Mouse (Mus musculus): ENCODE data around the gene Fbxo34.
"Not testable (repeated sequence)": the region's sequence is repeated elsewhere in the genome, so short reads cannot be mapped to it uniquely, and the experiment has no call there.

Gene Fbxo34

GRCm38 (mm10) chr14:47516755-47517154, 66.5 kb downstream of the Fbxo34 start:
- no peak for DNase-seq (ENCODE audit: low spot score in 2 of 2)

GRCm38 (mm10) chr14:47518619-47519018, 68.4 kb downstream of the Fbxo34 start:
- no peak for DNase-seq (ENCODE audit: low spot score in 2 of 2)

- no peak for DNase-seq (ENCODE audit: low spot score in 2 of 2)
Observed at GRCm38 (mm10) chr14:47520751-47521449, 70.7 kb downstream of the Fbxo34 start.

- DNase-seq (ENCODE audit: low spot score in 2 of 2) = no peak
Observed at GRCm38 (mm10) chr14:47521609-47522008, 71.4 kb downstream of the Fbxo34 start.

DNA sequence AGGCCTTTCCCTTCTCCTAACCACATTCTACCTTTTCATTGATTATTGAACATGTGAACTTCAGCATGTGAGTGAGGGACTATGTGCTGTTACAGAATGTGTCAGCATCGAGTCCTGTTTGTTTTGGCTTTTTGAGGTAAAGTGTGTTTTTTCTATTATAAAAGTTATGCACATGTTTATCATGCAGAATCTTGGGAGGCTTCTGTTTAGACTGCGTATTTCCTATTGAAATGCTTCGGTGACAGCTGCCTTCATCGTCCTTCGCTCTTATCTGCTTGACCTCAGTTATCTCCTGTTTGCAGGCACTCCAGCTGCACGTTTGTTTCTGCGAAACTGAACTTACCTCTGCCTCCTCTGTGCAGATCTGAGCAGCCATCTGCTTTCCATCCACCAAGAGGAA, 72.1 kb downstream of the Fbxo34 start:
- DNase-seq (ENCODE audit: low spot score in 2 of 2) = peak in 1 of 2 experiments; percentile 63

DNA sequence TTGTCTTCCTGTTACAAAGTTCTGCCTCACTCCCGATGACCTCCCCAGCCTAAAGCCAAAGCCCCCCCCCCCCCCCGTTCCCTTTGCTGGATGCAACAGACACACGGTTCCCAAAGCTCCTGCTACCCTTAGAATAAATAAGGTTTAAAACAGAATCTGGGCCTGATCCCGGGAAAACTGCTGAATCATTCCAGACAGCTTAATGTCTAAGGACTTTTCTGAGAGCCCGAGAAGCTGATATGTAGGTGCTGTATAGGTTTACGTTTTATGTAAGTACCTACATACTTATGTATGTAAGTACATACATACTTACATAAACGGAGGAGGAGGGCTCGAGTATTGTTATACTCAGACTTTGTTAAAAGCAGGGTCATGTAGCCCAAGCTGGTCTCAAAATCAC, 75.2 kb downstream of the Fbxo34 start:
- no peak for DNase-seq (ENCODE audit: low spot score in 2 of 2)

GRCm38 (mm10) chr14:47525861-47526260, 75.6 kb downstream of the Fbxo34 start:
- no peak for DNase-seq (ENCODE audit: low spot score in 2 of 2)

DNA sequence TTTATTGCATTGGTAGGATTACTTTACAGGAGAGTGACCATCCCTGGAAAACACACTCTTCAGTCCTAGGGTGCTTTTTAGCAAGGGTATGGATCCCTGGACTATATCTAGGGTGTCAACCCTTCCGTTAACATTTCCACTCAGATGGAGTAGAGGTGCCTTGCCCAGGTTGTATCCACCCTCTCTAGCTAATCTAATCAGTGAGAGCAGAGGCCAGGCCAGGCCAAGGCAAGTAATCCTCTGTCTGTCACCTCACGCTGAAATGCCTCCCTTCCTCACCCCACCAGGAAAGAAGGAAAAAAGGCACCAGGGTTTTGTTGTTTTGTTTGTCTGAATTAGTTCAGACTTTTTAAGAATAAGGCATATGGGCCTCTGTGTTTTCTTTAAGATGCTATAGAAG, 77.6 kb downstream of the Fbxo34 start:
- DNase-seq (ENCODE audit: low spot score in 2 of 2) = peak in 1 of 2 experiments; percentile 42

- DNase-seq (ENCODE audit: low spot score in 2 of 2) = no peak
Observed at GRCm38 (mm10) chr14:47528293-47528692, 78.1 kb downstream of the Fbxo34 start.

DNA sequence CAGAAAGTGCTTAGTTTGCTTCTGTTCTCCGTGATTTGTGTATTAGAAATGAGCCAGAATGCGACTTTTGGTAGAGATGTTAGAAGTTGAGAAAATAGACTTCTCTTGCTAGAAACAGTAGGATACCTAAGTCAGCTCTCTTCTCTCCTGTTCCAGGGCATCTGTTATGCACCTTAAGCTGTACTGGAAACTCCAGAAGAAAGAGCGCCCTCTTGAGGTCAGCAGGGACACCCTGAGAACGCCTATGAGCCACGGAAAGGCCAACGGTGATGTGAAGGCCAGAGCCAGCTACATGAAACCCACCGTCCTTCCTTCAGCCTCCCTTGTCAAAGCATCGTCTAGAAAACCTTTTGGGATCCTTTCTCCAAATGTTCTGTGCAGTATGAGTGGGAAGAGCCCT, 78.8 kb downstream of the Fbxo34 start:
- DNase-seq (ENCODE audit: low spot score in 2 of 2) = peak; percentile 69 to 84

DNA sequence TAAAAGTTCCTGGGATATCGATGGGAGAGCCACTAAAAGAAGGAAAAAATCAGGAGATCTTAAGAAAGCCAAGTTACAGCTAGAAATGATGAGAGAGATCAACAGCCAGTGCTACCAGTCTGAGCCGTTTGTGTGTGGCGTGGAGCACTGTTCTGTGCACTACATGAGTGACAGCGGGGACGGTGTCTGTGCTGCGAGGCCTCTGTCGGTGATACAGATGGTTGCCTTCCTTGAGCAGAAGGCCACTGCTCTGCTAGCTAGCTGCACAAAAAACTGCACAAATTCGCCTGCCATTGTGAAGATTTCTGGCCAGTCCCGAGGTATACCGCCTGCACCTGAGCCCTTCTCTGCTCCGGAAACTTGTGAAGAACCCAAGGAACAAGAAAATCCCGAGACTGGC, 79.4 kb downstream of the Fbxo34 start:
- not testable (repeated sequence) for DNase-seq (ENCODE audit: low spot score in 2 of 2)

DNA sequence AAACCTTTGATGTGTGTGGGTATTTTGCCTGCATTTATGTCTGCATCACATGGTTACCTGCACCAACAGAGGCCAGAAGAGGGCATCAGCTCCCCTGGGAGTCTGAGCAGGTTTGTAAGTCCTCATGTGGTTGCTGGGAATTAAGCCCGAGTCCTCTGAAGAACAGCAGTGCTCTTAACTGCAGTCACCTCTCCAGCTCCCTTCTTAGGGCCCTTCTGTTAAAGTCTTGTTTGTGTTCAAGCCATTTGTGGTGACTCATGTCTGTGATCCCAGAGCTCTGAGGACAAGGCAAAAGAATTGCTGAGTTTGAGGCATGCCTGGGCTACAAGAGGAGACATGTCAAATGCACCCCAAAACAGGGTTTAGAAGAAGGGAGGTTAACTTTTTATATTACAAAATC, 82.3 kb downstream of the Fbxo34 start:
- DNase-seq (ENCODE audit: low spot score in 2 of 2) = no peak

GRCm38 (mm10) chr14:47533365-47534175, 83.3 kb downstream of the Fbxo34 start:
- DNase-seq (ENCODE audit: low spot score in 2 of 2) = peak; percentile 74 to 80

- DNase-seq (ENCODE audit: low spot score in 2 of 2) = no peak
Observed at GRCm38 (mm10) chr14:47534176-47534525, 83.9 kb downstream of the Fbxo34 start.

- no peak for DNase-seq (ENCODE audit: low spot score in 2 of 2)
Observed at GRCm38 (mm10) chr14:47535096-47535495, 84.9 kb downstream of the Fbxo34 start.

DNA sequence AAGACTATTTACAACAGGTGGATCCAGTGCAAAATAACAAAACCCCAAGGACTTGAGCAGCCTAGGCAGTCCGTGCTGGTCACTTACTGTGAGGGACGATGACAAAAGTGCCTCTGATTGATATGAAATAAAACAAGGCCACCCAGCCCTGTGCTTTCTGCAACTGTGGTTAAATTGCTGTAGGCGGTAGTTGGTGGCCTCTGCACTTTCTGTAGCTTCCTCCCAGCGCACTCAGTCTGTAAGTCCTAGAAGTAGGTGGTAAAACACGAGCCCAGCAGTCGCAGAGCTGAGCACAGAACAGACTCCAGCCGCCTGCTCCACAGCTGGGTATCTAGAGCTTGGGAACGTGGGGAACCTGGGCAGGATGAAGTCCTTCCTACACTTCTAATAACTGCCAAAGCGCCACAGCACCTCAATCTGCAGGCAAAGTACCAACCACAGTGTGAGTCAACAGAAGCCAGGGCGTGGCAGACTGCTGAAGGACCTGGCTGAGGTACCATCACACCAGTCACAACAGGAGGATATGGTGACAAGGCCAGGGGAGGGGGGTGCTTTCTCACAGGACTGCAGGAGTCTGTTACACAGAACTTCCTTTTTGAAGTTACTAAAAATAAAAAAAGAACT, 91.2 kb downstream of the Fbxo34 start:
- DNase-seq (ENCODE audit: low spot score in 2 of 2) = no peak

- no peak for DNase-seq (ENCODE audit: low spot score in 2 of 2)
Observed at GRCm38 (mm10) chr14:47542283-47542682, 92.1 kb downstream of the Fbxo34 start.

- DNase-seq (ENCODE audit: low spot score in 2 of 2) = no peak
Observed at GRCm38 (mm10) chr14:47544286-47544685, 94.1 kb downstream of the Fbxo34 start.

- DNase-seq (ENCODE audit: low spot score in 2 of 2) = no peak
Observed at GRCm38 (mm10) chr14:47544877-47545276, 94.7 kb downstream of the Fbxo34 start.

- DNase-seq (ENCODE audit: low spot score in 2 of 2) = no peak
Observed at GRCm38 (mm10) chr14:47551668-47552067, 101.4 kb downstream of the Fbxo34 start.

GRCm38 (mm10) chr14:47553380-47553779, 103.2 kb downstream of the Fbxo34 start:
- no peak for DNase-seq (ENCODE audit: low spot score in 2 of 2)

- no peak for DNase-seq (ENCODE audit: low spot score in 2 of 2)
Observed at GRCm38 (mm10) chr14:47554236-47554635, 104.0 kb downstream of the Fbxo34 start.

DNA sequence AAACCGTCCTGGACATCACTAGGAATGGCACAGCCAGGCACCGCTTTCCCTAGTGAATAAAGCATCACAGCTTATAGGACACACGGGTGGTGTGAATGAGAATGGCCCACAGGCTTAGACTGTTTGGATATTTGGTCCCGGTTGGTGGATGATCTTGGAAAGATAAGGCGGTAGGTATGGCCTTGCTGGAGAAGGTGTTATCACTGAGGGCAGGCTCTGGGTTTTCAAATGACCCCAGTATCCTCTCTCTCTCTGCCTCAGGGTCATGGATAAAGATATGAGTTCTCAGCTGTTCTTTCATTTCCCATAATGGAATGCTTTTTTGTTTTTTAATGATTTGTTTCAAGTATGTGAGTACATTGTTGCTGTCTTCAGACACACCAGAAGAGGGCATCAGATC, 105.0 kb downstream of the Fbxo34 start:
- DNase-seq (ENCODE audit: low spot score in 2 of 2) = no peak
